Mouse (Mus musculus) liver, embryonic 13.5 days (tissue): ENCODE data around the gene Ugt2b34. TPM values are rescaled to one million over a fixed set of nuclear protein-coding genes. Genes with fewer than 3 reads are reported as not detected.

Source experiments
- ATAC-seq: fragments of 200-750 bp; cut with Nextera tagmentation; 2 replicates; pipeline ENCODE4 v1.8.0; 2017; ENCODE audit warnings: low read depth, mild to moderate bottlenecking, moderate number of reproducible peaks, moderate library complexity
- DNase-seq: peaks from one replicate; pipeline ENCODE4 v3.0.0; 2022
- H3K27ac ChIP-seq: fragments of 300-500 bp; sonication (generic); 2 replicates; pipeline ENCODE4 v1.5.1; 2015; ENCODE audit warnings: moderate library complexity, mild to moderate bottlenecking, inconsistent platforms
- H3K27me3 ChIP-seq: fragments of 300-500 bp; sonication (generic); 2 replicates; pipeline ENCODE4 v1.6.1; 2015; ENCODE audit warnings: mild to moderate bottlenecking, inconsistent platforms
- H3K36me3 ChIP-seq: fragments of 300-500 bp; sonication (generic); 2 replicates; pipeline ENCODE4 v1.6.1; 2015; ENCODE audit warnings: mild to moderate bottlenecking, inconsistent platforms
- H3K4me1 ChIP-seq: fragments of 300-500 bp; sonication (generic); replicated peaks from 2 replicates; pipeline ENCODE4 v1.6.1; 2015; ENCODE audit warnings: inconsistent platforms
- H3K4me2 ChIP-seq: fragments of 300-500 bp; sonication (generic); 2 replicates; pipeline ENCODE4 v1.6.1; 2015; ENCODE audit warnings: inconsistent platforms, mild to moderate bottlenecking, moderate library complexity
- H3K4me3 ChIP-seq: fragments of 300-500 bp; sonication (generic); replicated peaks from 2 replicates; pipeline ENCODE4 v1.5.1; 2015; ENCODE audit warnings: mild to moderate bottlenecking, inconsistent platforms
- H3K9ac ChIP-seq: fragments of 300-500 bp; sonication (generic); 2 replicates; pipeline ENCODE4 v1.6.1; 2015; ENCODE audit warnings: mild to moderate bottlenecking, inconsistent platforms
- H3K9me3 ChIP-seq: fragments of 300-500 bp; sonication (generic); replicated peaks from 2 replicates; pipeline ENCODE4 v1.6.1; 2016; ENCODE audit warnings: inconsistent platforms
- WGBS: fragments of 180-500 bp; shearing (Covaris S2); methylation state at CpG from one replicate; pipeline ENCODE4 v1.1.7; 2015; ENCODE audit not compliant: insufficient replicate concordance; 5-methylcytosine and 5-hydroxymethylcytosine counted together
- polyA plus RNA-seq: library from polyadenylated mRNA; unstranded; fragments of >200 nt; fragmentation: Nextera tagmentation; extraction: Ambion mirVana; gene quantifications from 2 replicates; pipeline ENCODE4 v1.2.1, GENCODE M21; 2015

The Ugt2b34 gene
- polyA plus RNA-seq: 35.8 and 46.9 TPM in 2 replicates

DNA sequence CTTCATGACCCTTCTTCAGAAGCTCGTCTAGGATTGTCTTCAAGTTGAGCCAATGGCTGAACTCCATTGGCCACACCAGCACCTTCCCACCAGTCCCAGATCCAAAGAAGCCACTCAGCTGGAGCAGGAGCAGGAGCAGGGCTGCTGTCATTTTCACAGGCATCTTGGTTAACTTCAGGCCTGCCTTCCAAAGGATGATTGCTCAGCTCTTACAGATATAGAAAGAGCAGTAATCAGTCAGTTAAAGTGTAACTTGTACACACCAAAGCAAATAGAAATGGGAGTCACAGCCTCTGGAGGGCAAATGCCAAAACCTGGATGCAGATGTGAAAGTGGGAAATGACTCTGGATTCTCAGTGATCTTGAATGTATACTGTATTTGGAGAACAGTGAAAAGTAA, at the start of gene Ugt2b34:
Gene Ugt2b34, minus strand, starts transcription at position 180 of the 400 bp plus-strand sequence.
- Histone ChIP-seq H3K27me3 (no peaks in the 10 kb centered on the region), H3K9me3 (no peaks in the 10 kb centered on the region), H3K36me3 (no peaks in the 10 kb centered on the region), H3K9ac (peak within 1 kb of the TSS; percentile 15; the same call in 1 of the 2 replicates), H3K27ac (no peak within 1 kb of the TSS), H3K4me2 (peak within 1 kb of the TSS; percentile 23; the same call in 1 of the 2 replicates), H3K4me3 (peak within 1 kb of the TSS; percentile 39), H3K4me1 (no peaks in the 10 kb centered on the region)
- ATAC-seq (peak; percentile 70), DNase-seq (no peak)
- WGBS: 24% methylated on average over 1 of the region's 1 CpGs

DNA sequence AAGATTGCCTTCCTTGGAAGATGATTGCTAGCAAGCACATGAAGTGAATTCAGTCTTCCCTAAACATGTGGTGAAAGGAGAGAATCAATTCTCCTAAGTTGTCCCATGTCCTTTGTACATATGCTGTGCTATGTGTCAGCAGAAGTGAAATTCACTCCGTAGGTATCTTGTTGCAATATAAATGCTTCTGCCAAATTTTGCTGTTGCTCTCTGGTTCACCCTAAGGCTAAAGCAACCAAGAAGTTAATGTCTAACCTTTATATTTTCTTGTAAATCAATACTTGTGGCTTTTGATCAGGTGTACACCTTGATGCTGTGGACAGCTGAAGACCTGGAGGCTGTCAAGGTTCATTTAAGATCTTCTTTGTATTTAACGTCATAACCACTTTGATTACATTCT, 35.4 kb upstream of the Ugt2b34 start:
- Histone ChIP-seq H3K4me2 (no peak overlapping the region), H3K36me3 (no peaks in the 10 kb centered on the region), H3K27ac (no peak overlapping the region), H3K27me3 (no peaks in the 10 kb centered on the region), H3K9me3 (no peaks in the 10 kb centered on the region), H3K9ac (no peak overlapping the region), H3K4me3 (no peak overlapping the region), H3K4me1 (no peaks in the 10 kb centered on the region)
- DNase-seq: no peak
- WGBS: 59% methylated on average over 2 of the region's 2 CpGs
- ATAC-seq: no peak

DNA sequence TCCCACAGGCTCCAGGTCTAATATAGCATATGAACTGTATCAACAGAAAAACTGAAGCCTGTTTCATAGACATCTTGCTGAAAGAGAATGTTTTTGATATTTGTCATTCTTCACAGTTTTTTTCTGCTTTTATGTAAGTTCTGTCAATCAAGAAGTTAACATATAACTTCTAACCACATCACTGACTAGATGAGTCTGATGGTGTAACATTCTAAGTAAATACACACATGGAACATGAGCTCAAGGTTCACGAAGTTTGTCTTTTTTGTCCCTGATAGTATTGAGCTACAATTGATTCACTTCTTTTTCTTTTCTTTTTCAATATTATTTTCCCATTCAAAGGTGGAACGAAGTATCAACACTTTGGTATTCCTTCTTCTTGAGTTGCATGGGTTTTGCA, 19.7 kb upstream of the Ugt2b34 start, which contains the start of gene Ugt2b1:
Gene Ugt2b1, minus strand, starts transcription at position 105 of the 400 bp plus-strand sequence.
- no peaks in the 10 kb centered on the region for H3K27me3 ChIP-seq
- H3K4me2 ChIP-seq: no peak within 1 kb of the TSS
- ATAC-seq (no peak), DNase-seq (no peak)
- no peaks in the 10 kb centered on the region for H3K4me1 ChIP-seq
- H3K27ac ChIP-seq: no peak within 1 kb of the TSS
- H3K9me3 ChIP-seq: no peaks in the 10 kb centered on the region
- no peaks in the 10 kb centered on the region for H3K36me3 ChIP-seq
- H3K9ac ChIP-seq: no peak within 1 kb of the TSS
- no peak within 1 kb of the TSS for H3K4me3 ChIP-seq
- WGBS: 46% methylated on average over 2 of the region's 2 CpGs

DNA sequence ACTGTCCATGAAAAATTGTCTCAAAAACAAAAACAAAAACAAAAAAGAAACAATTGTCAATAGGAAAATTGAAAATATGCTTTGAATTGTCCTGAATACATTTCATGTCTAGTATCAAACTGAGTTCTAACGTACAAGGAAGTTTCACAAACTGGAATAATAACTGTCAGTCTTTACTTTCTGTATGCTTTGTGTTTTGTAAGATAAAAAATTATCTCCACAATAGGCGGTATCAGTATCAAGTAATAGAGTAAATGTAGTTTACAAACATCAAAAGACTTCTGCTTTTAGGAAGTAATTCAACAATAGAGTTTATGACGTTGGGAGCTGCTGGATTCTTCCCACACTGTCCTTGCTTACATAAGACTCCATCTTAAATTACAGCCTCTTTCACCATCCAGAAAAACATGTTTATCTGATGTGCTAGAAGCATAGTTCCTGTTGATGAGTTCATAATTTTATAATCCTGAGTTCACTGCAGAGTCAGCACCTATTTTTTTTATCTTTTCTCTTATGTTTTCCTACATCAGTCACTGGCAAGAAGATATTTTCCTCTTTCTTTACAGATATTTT, 14.0 kb upstream of the Ugt2b34 start:
- Histone ChIP-seq H3K4me2 (no peak overlapping the region), H3K27me3 (no peaks in the 10 kb centered on the region), H3K4me3 (no peak overlapping the region), H3K9me3 (no peaks in the 10 kb centered on the region), H3K27ac (no peak overlapping the region), H3K9ac (no peak overlapping the region), H3K36me3 (no peaks in the 10 kb centered on the region), H3K4me1 (no peaks in the 10 kb centered on the region)
- DNase-seq (no peak), ATAC-seq (no peak)
- 36% methylated on average over 3 of the region's 3 CpGs for WGBS

DNA sequence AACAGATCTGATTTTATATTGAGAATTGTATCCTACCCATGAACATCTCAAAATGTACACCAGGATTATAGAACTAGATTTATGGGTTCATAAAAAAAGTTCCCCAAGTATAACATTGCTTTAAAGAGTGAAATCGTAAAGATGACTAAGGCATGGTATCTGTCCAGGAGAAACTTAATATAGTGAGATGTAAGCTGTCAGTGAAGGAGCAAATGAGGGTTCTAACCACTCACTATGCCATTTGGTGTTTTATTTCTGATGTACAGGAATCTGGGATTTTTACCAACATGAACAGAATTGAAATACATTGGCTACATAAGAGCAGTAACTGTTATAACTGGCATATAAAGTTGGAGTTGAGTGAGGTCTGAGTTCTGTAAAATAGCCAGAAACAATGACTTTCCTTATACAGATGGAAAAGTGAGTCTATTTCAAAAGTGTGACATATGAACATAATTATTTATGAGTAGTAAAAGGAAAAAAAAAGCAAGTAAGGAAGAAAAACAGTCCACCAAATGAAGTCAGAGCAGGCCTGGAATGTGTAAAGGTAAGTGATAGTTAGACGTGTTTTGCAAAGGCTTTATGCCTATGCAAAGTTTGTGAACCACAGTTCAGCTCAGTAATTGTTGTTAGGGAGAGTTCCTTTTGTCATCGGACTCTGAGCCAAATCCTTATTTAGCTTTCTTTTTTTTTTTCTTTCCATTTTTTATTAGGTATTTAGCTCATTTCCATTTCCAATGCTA, 4.8 kb upstream of the Ugt2b34 start:
- H3K4me1 ChIP-seq: no peaks in the 10 kb centered on the region
- no peak overlapping the region for H3K4me3 ChIP-seq
- H3K36me3 ChIP-seq: no peaks in the 10 kb centered on the region
- H3K9ac ChIP-seq: no peak overlapping the region
- H3K27ac ChIP-seq: no peak overlapping the region
- H3K4me2 ChIP-seq: no peak overlapping the region
- WGBS: 68% methylated on average over 3 of the region's 3 CpGs
- no peaks in the 10 kb centered on the region for H3K27me3 ChIP-seq
- no peaks in the 10 kb centered on the region for H3K9me3 ChIP-seq
- DNase-seq (no peak), ATAC-seq (no peak)

DNA sequence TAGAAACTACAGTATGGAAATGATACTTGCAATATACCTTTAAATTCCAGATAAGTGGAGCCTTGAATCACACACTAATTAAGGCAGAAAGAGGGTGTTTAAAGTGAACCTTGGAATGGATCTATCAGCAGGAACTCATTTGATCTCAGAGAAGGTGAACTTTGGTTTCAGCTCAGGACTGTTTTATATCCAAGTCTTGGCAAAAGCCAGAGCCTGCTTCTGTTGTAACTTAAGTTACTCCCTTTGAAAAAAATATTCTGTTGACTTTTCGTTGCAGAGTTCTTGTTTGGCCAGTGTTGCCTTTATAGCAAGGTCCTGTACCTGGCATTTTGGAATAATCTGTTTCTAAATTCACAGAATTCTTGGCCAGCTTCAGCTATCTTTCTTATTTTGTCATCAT, 4.0 kb upstream of the Ugt2b34 start:
- ATAC-seq (no peak), DNase-seq (no peak)
- Histone ChIP-seq H3K9me3 (no peaks in the 10 kb centered on the region), H3K4me2 (no peak overlapping the region), H3K4me1 (no peaks in the 10 kb centered on the region), H3K27ac (no peak overlapping the region), H3K4me3 (no peak overlapping the region), H3K9ac (no peak overlapping the region), H3K27me3 (no peaks in the 10 kb centered on the region), H3K36me3 (no peaks in the 10 kb centered on the region)
- 27% methylated on average over 1 of the region's 1 CpGs for WGBS

DNA sequence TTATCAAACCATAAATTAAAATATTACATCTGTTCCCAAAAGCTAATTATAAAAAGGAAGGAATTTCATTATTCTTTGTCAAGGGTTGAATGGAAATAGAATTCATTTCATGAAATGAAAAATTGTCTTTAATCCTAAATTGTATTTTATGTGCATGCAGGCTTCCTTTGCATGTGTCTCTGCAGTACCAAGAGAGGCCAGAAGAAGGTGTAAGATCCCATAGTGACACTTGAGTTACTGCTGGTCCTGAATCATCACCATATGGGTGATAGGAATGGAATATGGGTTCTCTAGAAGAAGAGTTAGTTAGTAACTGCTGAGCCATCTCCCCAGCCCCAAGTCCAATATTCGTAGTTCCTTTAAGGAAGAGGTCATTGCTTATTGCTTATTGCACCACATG, 16.8 kb downstream of the Ugt2b34 start:
- H3K4me2 ChIP-seq: no peak overlapping the region
- no peak overlapping the region for H3K9ac ChIP-seq
- no peaks in the 10 kb centered on the region for H3K4me1 ChIP-seq
- ATAC-seq: no peak
- peaks cover 7% of the 10 kb centered on the region for H3K36me3 ChIP-seq
- H3K27me3 ChIP-seq: no peaks in the 10 kb centered on the region
- DNase-seq: no peak
- H3K4me3 ChIP-seq: no peak overlapping the region
- H3K27ac ChIP-seq: no peak overlapping the region
- H3K9me3 ChIP-seq: peaks cover 4% of the 10 kb centered on the region; the same call in 1 of the 2 replicates
- 59% methylated on average over 1 of the region's 1 CpGs for WGBS

DNA sequence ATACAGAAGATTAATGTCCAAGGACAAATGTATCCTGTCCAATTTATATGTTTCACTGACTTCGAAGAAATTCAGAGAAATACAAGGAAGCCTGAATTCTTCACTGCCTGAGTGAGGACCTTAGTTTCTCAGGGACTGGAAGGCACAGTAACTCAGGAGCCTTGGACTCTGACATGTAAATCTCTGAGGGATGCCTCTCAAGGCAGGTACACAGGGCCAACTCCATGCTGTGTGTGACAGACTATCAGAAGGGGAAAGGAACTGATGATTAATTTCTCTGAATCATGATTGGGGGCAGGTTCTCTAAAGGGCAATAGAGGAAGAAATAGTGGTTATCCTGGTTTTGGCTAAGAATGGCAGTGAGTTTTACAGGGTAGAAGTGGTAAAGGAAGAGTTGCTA, 18.3 kb downstream of the Ugt2b34 start:
- no peak overlapping the region for H3K9ac ChIP-seq
- H3K4me2 ChIP-seq: no peak overlapping the region
- ATAC-seq (no peak), DNase-seq (no peak)
- 34% methylated on average over 1 of the region's 1 CpGs for WGBS
- H3K27me3 ChIP-seq: no peaks in the 10 kb centered on the region
- H3K36me3 ChIP-seq: no peaks in the 10 kb centered on the region
- no peaks in the 10 kb centered on the region for H3K9me3 ChIP-seq
- H3K27ac ChIP-seq: no peak overlapping the region
- H3K4me1 ChIP-seq: no peaks in the 10 kb centered on the region
- no peak overlapping the region for H3K4me3 ChIP-seq

DNA sequence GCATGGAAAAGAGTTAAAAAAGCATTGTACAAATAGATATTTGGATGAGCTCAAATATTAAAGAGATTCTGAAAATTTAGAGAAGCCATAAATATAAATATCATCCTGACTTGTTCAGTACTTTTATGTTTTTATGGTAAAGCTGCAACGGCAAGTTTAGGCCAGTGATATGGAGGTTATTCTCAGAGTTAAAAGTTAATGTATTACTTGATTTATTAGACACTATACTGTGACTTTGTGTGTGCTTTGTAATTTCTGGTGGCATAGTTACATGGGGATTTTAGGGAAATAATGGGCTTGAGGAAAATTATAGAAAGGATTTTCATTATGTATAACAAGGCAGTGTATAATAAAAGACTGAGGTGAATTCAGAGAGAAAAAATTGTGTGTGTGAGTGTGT, 19.7 kb downstream of the Ugt2b34 start:
- H3K27ac ChIP-seq: no peak overlapping the region
- no peaks in the 10 kb centered on the region for H3K36me3 ChIP-seq
- no peak overlapping the region for H3K9ac ChIP-seq
- H3K9me3 ChIP-seq: no peaks in the 10 kb centered on the region
- no peak overlapping the region for H3K4me3 ChIP-seq
- DNase-seq (no peak), ATAC-seq (no peak)
- no peak overlapping the region for H3K4me2 ChIP-seq
- WGBS: 57% methylated on average over 1 of the region's 1 CpGs
- no peaks in the 10 kb centered on the region for H3K27me3 ChIP-seq
- no peaks in the 10 kb centered on the region for H3K4me1 ChIP-seq

DNA sequence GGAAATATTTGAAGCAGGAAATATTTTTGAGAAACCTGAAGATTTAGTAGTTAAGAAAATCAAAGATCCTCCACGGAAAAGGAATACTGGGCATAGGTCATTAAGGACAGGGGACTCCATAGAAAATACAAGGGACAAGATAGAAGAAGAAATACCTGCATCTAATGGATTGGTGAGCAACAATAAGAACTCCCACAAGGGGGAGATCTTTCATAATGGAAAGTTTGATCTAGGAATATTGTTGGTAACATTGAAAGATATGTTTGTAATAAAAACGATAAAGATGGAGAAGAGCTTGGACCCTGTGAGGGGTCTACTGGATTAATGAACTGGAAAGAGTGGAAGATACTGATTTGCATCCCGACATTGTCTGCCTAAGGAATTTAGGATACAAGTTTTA, 20.1 kb downstream of the Ugt2b34 start:
- Histone ChIP-seq H3K36me3 (no peaks in the 10 kb centered on the region), H3K27ac (no peak overlapping the region), H3K9me3 (no peaks in the 10 kb centered on the region), H3K4me1 (no peaks in the 10 kb centered on the region), H3K9ac (no peak overlapping the region), H3K4me3 (no peak overlapping the region), H3K27me3 (no peaks in the 10 kb centered on the region), H3K4me2 (no peak overlapping the region)
- no peak for ATAC-seq
- DNase-seq: no peak
- WGBS: 24% methylated on average over 3 of the region's 3 CpGs

DNA sequence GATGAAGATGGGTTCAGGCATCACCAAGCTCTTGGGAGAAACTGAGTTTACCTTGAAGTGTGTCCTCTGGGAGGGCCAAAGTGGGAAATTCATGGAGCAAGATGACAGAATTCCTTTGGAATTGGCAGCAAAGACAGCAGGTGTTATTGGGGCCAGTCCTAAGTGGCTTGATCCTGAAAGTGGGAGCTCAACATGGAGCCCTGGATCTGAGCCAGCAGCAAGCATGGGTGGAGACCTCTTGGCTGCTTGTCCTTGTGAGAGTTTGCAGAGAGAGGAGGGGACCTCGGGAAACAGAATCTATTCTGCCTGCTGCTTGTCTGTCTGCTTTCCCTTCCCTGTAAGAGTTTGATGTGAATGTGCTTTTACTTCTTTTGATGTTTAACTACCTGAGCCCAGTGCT, 34.9 kb downstream of the Ugt2b34 start:
- no peak for ATAC-seq
- Histone ChIP-seq H3K9me3 (no peaks in the 10 kb centered on the region), H3K27me3 (no peaks in the 10 kb centered on the region), H3K27ac (no peak overlapping the region), H3K4me3 (no peak overlapping the region), H3K36me3 (no peaks in the 10 kb centered on the region), H3K4me1 (no peaks in the 10 kb centered on the region), H3K4me2 (no peak overlapping the region), H3K9ac (no peak overlapping the region)
- 36% methylated on average over 1 of the region's 1 CpGs for WGBS
- DNase-seq: no peak

DNA sequence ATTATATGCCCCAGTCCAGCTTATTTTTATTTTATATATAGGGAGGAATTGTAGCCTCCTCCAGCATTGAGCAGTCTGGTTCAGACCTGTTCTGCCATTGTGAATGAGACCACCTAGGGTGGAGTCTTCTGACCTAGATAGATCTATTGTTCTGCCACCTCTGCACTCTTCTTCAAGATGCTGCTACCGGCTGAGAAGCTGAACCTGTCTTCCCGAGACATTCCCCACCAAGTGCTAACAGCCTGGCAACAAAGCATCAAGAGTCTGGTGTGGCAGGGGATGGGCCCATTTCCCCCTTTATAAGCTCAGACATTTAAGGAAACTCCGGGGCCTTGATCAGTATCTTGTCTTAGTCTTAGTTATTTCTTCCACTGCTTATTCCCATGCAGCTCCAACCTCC, 48.4 kb downstream of the Ugt2b34 start:
- no peaks in the 10 kb centered on the region for H3K36me3 ChIP-seq
- no peak overlapping the region for H3K4me3 ChIP-seq
- H3K9me3 ChIP-seq: no peaks in the 10 kb centered on the region
- DNase-seq (no peak), ATAC-seq (no peak)
- H3K27me3 ChIP-seq: no peaks in the 10 kb centered on the region
- 31% methylated on average over 3 of the region's 3 CpGs for WGBS
- no peaks in the 10 kb centered on the region for H3K4me1 ChIP-seq
- no peak overlapping the region for H3K27ac ChIP-seq
- H3K4me2 ChIP-seq: no peak overlapping the region
- H3K9ac ChIP-seq: no peak overlapping the region
